Mouse (Mus musculus): ENCODE data around the gene Slc5a6. TPM values are rescaled to one million over a fixed set of nuclear protein-coding genes. Genes with fewer than 3 reads are reported as not detected.

The Slc5a6 gene
- 44.1 and 51.3 TPM in 2 replicates for total RNA-seq (2012; rRNA removed)

GRCm38 (mm10) chr5:31048763-31049641, at the start of gene Slc5a6:
Slc5a6 (minus strand) TSS chr5:31048924.
- no peak for TF ChIP-seq HCFC1 (IDR thresholded peaks at IDR 0.05; ENCODE audit: borderline replicate concordance, insufficient read depth, low read length)
- no peak for TF ChIP-seq ZC3H11A (IDR thresholded peaks at IDR 0.05; ENCODE audit: borderline replicate concordance, low read depth, low read length)
- TF ChIP-seq MAFK (IDR thresholded peaks at IDR 0.05; ENCODE audit: insufficient read depth, low read depth, low read length) = no peak
- no peak for TF ChIP-seq CHD2 (IDR thresholded peaks at IDR 0.05; ENCODE audit: low read depth, low read length)
- TF ChIP-seq ZNF384 (IDR thresholded peaks at IDR 0.05; ENCODE audit: low read depth, low read length) = peak; percentile 56; the same call in 1 of the 2 replicates
- H3K4me3 ChIP-seq (ENCODE audit: insufficient read depth in 1 of 2, low read depth in 1 of 2, low read length in 2 of 2, poor library complexity in 1 of 2, severe bottlenecking in 1 of 2) = peak within 1 kb of the TSS; percentile 78 to 93
- peak within 1 kb of the TSS; percentile 96 for H3K9ac ChIP-seq (ENCODE audit: insufficient read depth, low read depth, low read length, poor library complexity, severe bottlenecking)
- no peaks in the 10 kb centered on the region for H3K9me3 ChIP-seq (ENCODE audit: control insufficient read depth, insufficient read depth, low read depth, low read length)
- H3K4me1 ChIP-seq (ENCODE audit: control insufficient read depth in 2 of 2, insufficient read depth in 2 of 2, low read length in 2 of 2, poor library complexity in 1 of 2) = no peaks in the 10 kb centered on the region
- no peaks in the 10 kb centered on the region for H3K36me3 ChIP-seq (ENCODE audit: control insufficient read depth, insufficient read depth, low read length, poor library complexity, severe bottlenecking)
- peak; percentile 48 for DNase-seq (ENCODE audit: low read depth, low spot score)
- in situ Hi-C loops (cut with MboI; ENCODE audit: low sequenced_read_pairs in 2 of 2, unreplicated experiment in 2 of 2) = no loop called here
- H3K27ac ChIP-seq (ENCODE audit: insufficient read depth, low read depth, low read length, poor library complexity, severe bottlenecking) = peak within 1 kb of the TSS; percentile 88

- in situ Hi-C loops (cut with MboI; ENCODE audit: low sequenced_read_pairs in 2 of 2, unreplicated experiment in 2 of 2) = no loop called here
- no peak for DNase-seq (ENCODE audit: low read depth, low spot score)
- H3K27ac ChIP-seq (ENCODE audit: insufficient read depth, low read depth, low read length, poor library complexity, severe bottlenecking) = no peak overlapping the region
- H3K36me3 ChIP-seq (ENCODE audit: control insufficient read depth, insufficient read depth, low read length, poor library complexity, severe bottlenecking) = no peaks in the 10 kb centered on the region
- TF ChIP-seq MAFK (IDR thresholded peaks at IDR 0.05; ENCODE audit: insufficient read depth, low read depth, low read length) (no peak), ZC3H11A (IDR thresholded peaks at IDR 0.05; ENCODE audit: borderline replicate concordance, low read depth, low read length) (no peak), ZNF384 (IDR thresholded peaks at IDR 0.05; ENCODE audit: low read depth, low read length) (no peak), HCFC1 (IDR thresholded peaks at IDR 0.05; ENCODE audit: borderline replicate concordance, insufficient read depth, low read length) (no peak), CHD2 (IDR thresholded peaks at IDR 0.05; ENCODE audit: low read depth, low read length) (no peak)
- H3K4me3 ChIP-seq (ENCODE audit: insufficient read depth in 1 of 2, low read depth in 1 of 2, low read length in 2 of 2, poor library complexity in 1 of 2, severe bottlenecking in 1 of 2) = peak overlapping the region; percentile 71 to 92; a peak in 1 of 4 replicates
- no peaks in the 10 kb centered on the region for H3K9me3 ChIP-seq (ENCODE audit: control insufficient read depth, insufficient read depth, low read depth, low read length)
- H3K4me1 ChIP-seq (ENCODE audit: control insufficient read depth in 2 of 2, insufficient read depth in 2 of 2, low read length in 2 of 2, poor library complexity in 1 of 2) = peaks cover 2 to 6% of the 10 kb centered on the region in 2 experiments; a peak in 2 of 4 replicates
- H3K9ac ChIP-seq (ENCODE audit: insufficient read depth, low read depth, low read length, poor library complexity, severe bottlenecking) = no peak overlapping the region
These were observed 47.2 kb upstream of the Slc5a6 start for GRCm38 (mm10) chr5:31095711-31096480.

DNA sequence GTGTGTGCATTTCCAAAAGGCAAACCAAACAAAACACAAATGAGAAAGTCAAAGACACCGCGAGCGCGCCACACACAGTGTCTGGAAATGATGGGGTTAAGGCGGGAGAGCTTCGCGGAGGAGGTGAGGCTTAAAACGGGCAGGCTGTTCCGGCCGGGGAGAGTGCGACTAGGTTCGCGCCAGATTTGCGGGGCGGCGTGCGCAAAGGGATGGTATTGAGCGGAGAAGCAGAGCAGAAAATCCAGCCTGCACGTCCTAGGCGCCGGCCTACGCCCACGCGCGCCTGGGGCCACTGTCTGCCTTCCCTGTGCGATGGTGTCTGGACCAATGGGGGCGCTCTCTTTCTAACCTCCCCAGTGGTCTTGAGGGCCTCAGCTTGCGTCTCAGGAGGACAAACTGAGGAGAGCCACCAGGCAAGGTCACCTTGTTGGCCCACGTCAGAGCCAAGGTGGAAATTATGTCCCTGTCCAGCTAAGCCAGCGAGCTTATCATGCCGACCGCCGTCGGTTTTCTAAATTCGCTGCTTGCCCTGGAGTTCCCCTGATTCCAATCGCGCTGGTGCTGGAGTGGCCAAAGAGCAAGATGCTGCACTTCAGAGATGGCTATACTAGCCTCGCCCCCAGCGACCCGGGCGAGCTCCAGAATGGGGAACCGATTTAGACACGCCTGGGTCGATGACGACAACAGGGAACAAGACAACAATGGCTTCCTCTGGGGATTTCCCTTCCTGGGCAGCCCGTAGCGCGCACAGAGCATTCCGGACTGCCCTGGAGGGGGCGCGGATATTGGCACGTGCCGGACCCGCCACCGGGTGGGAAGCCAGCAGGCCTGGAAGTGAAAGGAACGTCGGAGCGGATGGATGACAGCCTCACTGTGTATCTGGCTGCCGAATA, 46.3 kb upstream of the Slc5a6 start:
- Histone ChIP-seq H3K27ac (ENCODE audit: insufficient read depth, low read depth, low read length, poor library complexity, severe bottlenecking) (no peak overlapping the region), H3K9ac (ENCODE audit: insufficient read depth, low read depth, low read length, poor library complexity, severe bottlenecking) (peak overlapping the region; percentile 36)
- DNase-seq (ENCODE audit: low read depth, low spot score) = no peak

More for the DNA sequence above, 46.3 kb upstream of the Slc5a6 start:
- no peaks in the 10 kb centered on the region for H3K9me3 ChIP-seq (ENCODE audit: control insufficient read depth, insufficient read depth, low read depth, low read length)
- TF ChIP-seq CHD2 (IDR thresholded peaks at IDR 0.05; ENCODE audit: low read depth, low read length) (no peak), ZNF384 (IDR thresholded peaks at IDR 0.05; ENCODE audit: low read depth, low read length) (no peak), HCFC1 (IDR thresholded peaks at IDR 0.05; ENCODE audit: borderline replicate concordance, insufficient read depth, low read length) (no peak), ZC3H11A (IDR thresholded peaks at IDR 0.05; ENCODE audit: borderline replicate concordance, low read depth, low read length) (no peak), MAFK (IDR thresholded peaks at IDR 0.05; ENCODE audit: insufficient read depth, low read depth, low read length) (no peak)
- peak overlapping the region; percentile 71 to 92 for H3K4me3 ChIP-seq (ENCODE audit: insufficient read depth in 1 of 2, low read depth in 1 of 2, low read length in 2 of 2, poor library complexity in 1 of 2, severe bottlenecking in 1 of 2)
- in situ Hi-C loops (cut with MboI; ENCODE audit: low sequenced_read_pairs in 2 of 2, unreplicated experiment in 2 of 2) = no loop called here
- H3K36me3 ChIP-seq (ENCODE audit: control insufficient read depth, insufficient read depth, low read length, poor library complexity, severe bottlenecking) = no peaks in the 10 kb centered on the region
- peaks cover 2 to 6% of the 10 kb centered on the region in 2 experiments; a peak in 2 of 4 replicates for H3K4me1 ChIP-seq (ENCODE audit: control insufficient read depth in 2 of 2, insufficient read depth in 2 of 2, low read length in 2 of 2, poor library complexity in 1 of 2)
